Mouse (Mus musculus) ovary, postnatal 36 days (tissue): ENCODE measurements around the gene Neo1.
A peak's percentile ranks its signal among the peaks of the same experiment; 100 is the strongest.

ENCODE experiments used
- DNase-seq: peaks from one replicate; pipeline ENCODE4 v3.0.0; 2022; ENCODE audit warnings: low spot score, mixed read lengths

The Neo1 gene

GRCm38 (mm10) chr9:58859080-58859635 is 177.1 kb downstream of the Neo1 start:
- no peak for DNase-seq

GRCm38 (mm10) chr9:58854931-58855330 is 181.3 kb downstream of the Neo1 start:
- DNase-seq: no peak

- DNase-seq: no peak
Measured at GRCm38 (mm10) chr9:58849576-58850315, 186.5 kb downstream of the Neo1 start.

- no peak for DNase-seq
Measured at GRCm38 (mm10) chr9:58847676-58848075, 188.6 kb downstream of the Neo1 start.

- no peak for DNase-seq
Measured at GRCm38 (mm10) chr9:58847008-58847407, 189.2 kb downstream of the Neo1 start.

GRCm38 (mm10) chr9:58844597-58844996 is 191.6 kb downstream of the Neo1 start:
- no peak for DNase-seq

- DNase-seq: peak; percentile 62
Measured at GRCm38 (mm10) chr9:58841655-58842054, 194.6 kb downstream of the Neo1 start.

- DNase-seq: no peak
Measured at GRCm38 (mm10) chr9:58838504-58838903, 197.7 kb downstream of the Neo1 start.

- DNase-seq: no peak
Measured at GRCm38 (mm10) chr9:58837174-58837573, 199.1 kb downstream of the Neo1 start.

GRCm38 (mm10) chr9:58832939-58833338 is 203.3 kb downstream of the Neo1 start:
- DNase-seq: no peak

- DNase-seq: no peak
Measured at GRCm38 (mm10) chr9:58829627-58830026, 206.6 kb downstream of the Neo1 start.
